Mouse (Mus musculus) CH12.LX (cell line): ENCODE data around the gene Keap1. TPM values are rescaled to one million over a fixed set of nuclear protein-coding genes. Genes with fewer than 3 reads are reported as not detected.

Source experiments
- DNase-seq: peaks from one replicate; pipeline ENCODE4 v3.0.0-alpha.2; 2013; ENCODE audit errors: extremely low read depth
- H3K27ac ChIP-seq: 2 replicates; pipeline ENCODE4 v1.5.1; 2012; ENCODE audit warnings: low read depth, mild to moderate bottlenecking, control low read depth, moderate library complexity; ENCODE audit not compliant: insufficient read depth
- H3K27me3 ChIP-seq: replicated peaks from 2 replicates; pipeline ENCODE3; 2012; ENCODE audit warnings: inconsistent platforms
- H3K36me3 ChIP-seq, 2 experiments: replicated peaks in 1 of 2; 2 replicates each; pipeline versions ENCODE3 to v1.6.1; 2012; ENCODE audit warnings: inconsistent platforms in 1 of 2, low read length in 1 of 2, mild to moderate bottlenecking in 1 of 2, mixed read lengths in 1 of 2, moderate library complexity in 1 of 2; ENCODE audit not compliant: control insufficient read depth in 1 of 2, insufficient read depth in 1 of 2
- H3K4me1 ChIP-seq, 2 experiments: 2 replicates each; pipeline ENCODE4 v1.6.1; 2012; ENCODE audit warnings: inconsistent platforms in 1 of 2, moderate library complexity in 1 of 2; ENCODE audit not compliant: insufficient read depth in 2 of 2, control insufficient read depth in 1 of 2
- H3K4me2 ChIP-seq: 2 replicates; pipeline ENCODE4 v1.6.1; 2012; ENCODE audit warnings: low read depth, mild to moderate bottlenecking, control low read depth; ENCODE audit not compliant: poor library complexity, insufficient read depth, severe bottlenecking
- H3K4me3 ChIP-seq, 3 experiments: fragments of 150-350 bp in 1 of 3; sonication (generic) in 1 of 3; replicated peaks in 1 of 3; 2 replicates each; pipeline versions ENCODE3 to v1.5.1; 2011 to 2012; ENCODE audit warnings: low read depth in 2 of 3, low read length in 2 of 3, mild to moderate bottlenecking in 2 of 3, moderate library complexity in 2 of 3, control low read depth in 1 of 3, improper control_type of control experiment in 1 of 3, inconsistent platforms in 1 of 3, mixed read lengths in 1 of 3; ENCODE audit not compliant: poor library complexity in 1 of 3
- H3K79me2 ChIP-seq: replicated peaks from 2 replicates; pipeline ENCODE4 v1.6.1; 2012; ENCODE audit warnings: mild to moderate bottlenecking, moderate library complexity; ENCODE audit not compliant: control insufficient read depth, poor library complexity, insufficient read depth, severe bottlenecking; ENCODE audit errors: extremely low read depth
- H3K9ac ChIP-seq: 2 replicates; pipeline ENCODE4 v1.6.1; 2012; ENCODE audit warnings: low read depth, mild to moderate bottlenecking, control low read depth, moderate library complexity; ENCODE audit not compliant: insufficient read depth
- H3K9me3 ChIP-seq: replicated peaks from 2 replicates; pipeline ENCODE3; 2012; ENCODE audit warnings: low read length, inconsistent platforms, mixed read lengths
- CHD2 ChIP-seq: IDR thresholded peaks from 2 replicates; pipeline ENCODE4 v1.6.1; 2011; ENCODE audit warnings: low read length, improper control_type of control experiment
- CTCF ChIP-seq, 2 experiments: IDR thresholded peaks in 1 of 2; conservative IDR thresholded peaks in 1 of 2; 2 replicates each; pipeline ENCODE4 v1.5.1; 2011 to 2012; ENCODE audit warnings: low read depth in 2 of 2, low read length in 2 of 2, improper control_type of control experiment in 1 of 2, inconsistent platforms in 1 of 2, mild to moderate bottlenecking in 1 of 2, moderate library complexity in 1 of 2
- E2F4 ChIP-seq: IDR thresholded peaks from 2 replicates; pipeline ENCODE4 v1.6.1; 2011; ENCODE audit warnings: low read depth, low read length, improper control_type of control experiment; ENCODE audit not compliant: insufficient replicate concordance
- EP300 ChIP-seq: IDR thresholded peaks from 2 replicates; pipeline ENCODE4 v1.6.1; 2011; ENCODE audit warnings: low read length, improper control_type of control experiment
- ETS1 ChIP-seq: conservative IDR thresholded peaks from 2 replicates; pipeline ENCODE4 v1.6.1; 2012; ENCODE audit warnings: low read depth, mild to moderate bottlenecking, inconsistent platforms, low read length, improper control_type of control experiment, moderate library complexity
- KAT2A ChIP-seq: IDR thresholded peaks from 2 replicates; pipeline ENCODE4 v1.6.1; 2012; ENCODE audit warnings: low read length, improper control_type of control experiment, inconsistent platforms; ENCODE audit not compliant: insufficient replicate concordance
- MEF2A ChIP-seq: IDR thresholded peaks from 2 replicates; pipeline ENCODE4 v1.6.1; 2014; ENCODE audit warnings: low read depth, mild to moderate bottlenecking, inconsistent platforms, low read length, improper control_type of control experiment, borderline replicate concordance
- MXI1 ChIP-seq: IDR thresholded peaks from 2 replicates; pipeline ENCODE4 v1.6.1; 2011; ENCODE audit warnings: mild to moderate bottlenecking, low read depth, low read length, improper control_type of control experiment
- MYC ChIP-seq: IDR thresholded peaks from 2 replicates; pipeline ENCODE4 v1.6.1; 2011; ENCODE audit warnings: low read depth, mild to moderate bottlenecking, improper control_type of control experiment, low read length
- NELFE ChIP-seq: IDR thresholded peaks from 2 replicates; pipeline ENCODE4 v1.6.1; 2011; ENCODE audit warnings: low read depth, low read length, improper control_type of control experiment
- NRF1 ChIP-seq: IDR thresholded peaks from 2 replicates; pipeline ENCODE4 v1.6.1; 2014; ENCODE audit warnings: low read depth, mild to moderate bottlenecking, inconsistent platforms, low read length, improper control_type of control experiment, moderate library complexity
- SMC3 ChIP-seq: IDR thresholded peaks from 2 replicates; pipeline ENCODE4 v1.6.1; 2011; ENCODE audit warnings: low read depth, low read length, improper control_type of control experiment
- TBP ChIP-seq: conservative IDR thresholded peaks from 2 replicates; pipeline ENCODE4 v1.6.1; 2011; ENCODE audit warnings: low read depth, low read length, improper control_type of control experiment
- UBTF ChIP-seq: IDR thresholded peaks from 2 replicates; pipeline ENCODE4 v1.6.1; 2012; ENCODE audit warnings: low read depth, mild to moderate bottlenecking, inconsistent platforms, low read length, improper control_type of control experiment, moderate library complexity
- USF2 ChIP-seq: conservative IDR thresholded peaks from 2 replicates; pipeline ENCODE4 v1.6.1; 2011; ENCODE audit warnings: low read depth, low read length, improper control_type of control experiment
- ZNF384 ChIP-seq: IDR thresholded peaks from 2 replicates; pipeline ENCODE4 v1.6.1; 2012; ENCODE audit warnings: low read depth, low read length, improper control_type of control experiment, inconsistent platforms
- dilution Hi-C: fragments of 300-500 bp; cut with MboI; formaldehyde crosslinking; loops from 2 replicates; pipeline ENCODE4 v1.14.3; 2020; ENCODE audit warnings: low sequenced_read_pairs; ENCODE audit not compliant: extremely low pct_unique_long_range_greater_than_20kb, extremely low pct_ligation_motif_present
- in situ Hi-C: fragments of 300-500 bp; cut with MboI; formaldehyde crosslinking; loops from 3 replicates; pipeline ENCODE4 v1.14.3; 2019; ENCODE audit warnings: low sequenced_read_pairs, low pct_ligation_motif_present, low pct_unique_long_range_greater_than_20kb, mixed read lengths
- polyA plus RNA-seq: library from polyadenylated mRNA; unstranded; fragments of >175 nt; gene quantifications from 2 replicates; pipeline ENCODE4 v1.2.1, GENCODE M21; 2012; ENCODE audit warnings: low read depth; ENCODE audit not compliant: insufficient read length
- total RNA-seq, 2 experiments: library from RNA; depleted of rRNA; stranded (reverse); fragments of 300-350 nt in 1 of 2; fragments of >200 nt in 1 of 2; gene quantifications; 2 replicates each; pipeline ENCODE4 v1.2.3; 2012 to 2014

Gene Keap1
- total and polyA plus RNA-seq, 3 experiments, result 18.4 to 41.7 (median 31.2) TPM

DNA sequence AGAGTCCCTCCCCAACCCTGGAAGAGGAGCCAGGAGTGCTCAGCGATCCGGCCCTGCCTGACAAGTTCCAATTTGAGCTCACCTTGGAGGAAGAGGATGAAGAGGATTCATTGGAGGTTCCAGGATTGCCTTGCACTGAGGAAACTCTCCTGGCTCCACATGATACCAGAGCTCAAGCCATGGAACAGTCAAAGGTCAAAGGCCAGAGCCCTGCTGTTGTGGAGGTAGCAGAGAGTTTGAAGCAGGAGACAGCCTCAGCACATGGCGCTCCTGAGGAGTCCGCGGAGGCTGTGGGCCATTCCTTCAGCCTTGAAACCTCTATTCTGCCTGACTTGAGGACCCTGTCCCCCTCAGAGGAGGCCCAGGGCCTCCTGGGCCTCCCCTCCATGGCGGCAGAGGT is 28.3 kb downstream of the Keap1 start:
- in situ Hi-C loops, result no loop called here
- H3K4me2 ChIP-seq, result no peak overlapping the region
- dilution Hi-C loops, result no loop called here

DNA sequence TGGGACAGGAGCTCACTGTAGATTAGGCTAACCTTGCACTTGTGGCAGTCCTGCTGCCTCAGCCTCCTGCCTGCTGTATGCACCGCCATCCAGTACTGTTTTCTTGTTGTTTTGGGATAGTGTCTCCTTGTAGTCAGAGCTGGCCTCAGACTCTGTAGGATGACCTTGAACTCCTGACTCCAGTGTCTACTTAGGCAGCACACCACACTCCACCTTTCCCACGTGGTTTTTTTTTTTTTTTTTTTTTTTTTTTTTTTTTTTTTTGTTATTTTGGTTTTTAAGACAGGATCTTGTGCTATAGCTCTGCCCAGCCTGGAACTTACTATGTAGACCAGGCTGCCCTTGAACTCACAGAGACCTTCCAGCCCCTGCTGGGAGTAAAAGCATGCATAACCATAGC is 30.5 kb downstream of the Keap1 start:
- H3K36me3 ChIP-seq, result peaks cover 48 to 80% of the 10 kb centered on the region in 2 experiments
- no peak overlapping the region for H3K9ac ChIP-seq
- dilution Hi-C loops (no loop called here), in situ Hi-C loops (no loop called here)
- H3K27ac ChIP-seq, result no peak overlapping the region
- TF ChIP-seq ZNF384 (peak; percentile 34; the same call in 1 of the 2 replicates), EP300 (no peak), MYC (no peak)
- H3K79me2 ChIP-seq, result no peaks in the 10 kb centered on the region
- no peak overlapping the region for H3K4me2 ChIP-seq
- H3K4me3 ChIP-seq, result no peak overlapping the region
- H3K9me3 ChIP-seq, result no peaks in the 10 kb centered on the region
- peaks cover 10 to 58% of the 10 kb centered on the region in 2 experiments for H3K4me1 ChIP-seq
- H3K27me3 ChIP-seq, result no peaks in the 10 kb centered on the region
- no peak for DNase-seq

More for the DNA sequence above, 28.3 kb downstream of the Keap1 start:
- Histone ChIP-seq H3K27ac (no peak overlapping the region), H3K9me3 (no peaks in the 10 kb centered on the region), H3K4me3 (no peak overlapping the region), H3K9ac (no peak overlapping the region), H3K4me1 (peaks cover 0 to 40% of the 10 kb centered on the region in 2 experiments; a peak in 2 of 4 replicates), H3K27me3 (no peaks in the 10 kb centered on the region), H3K79me2 (no peaks in the 10 kb centered on the region), H3K36me3 (peaks cover 31 to 67% of the 10 kb centered on the region in 2 experiments)
- no peak for DNase-seq
- TF ChIP-seq MXI1 (no peak), USF2 (no peak), UBTF (no peak), NELFE (no peak), SMC3 (no peak), CHD2 (no peak), NRF1 (no peak), E2F4 (no peak), MYC (no peak), CTCF (conservative IDR thresholded peaks at IDR 0.05 in 1 of 2, IDR thresholded peaks at IDR 0.05 in 1 of 2; ENCODE audit: low read depth in 2 of 2, low read length in 2 of 2) (no peak), MEF2A (no peak), ETS1 (no peak), KAT2A (no peak)

DNA sequence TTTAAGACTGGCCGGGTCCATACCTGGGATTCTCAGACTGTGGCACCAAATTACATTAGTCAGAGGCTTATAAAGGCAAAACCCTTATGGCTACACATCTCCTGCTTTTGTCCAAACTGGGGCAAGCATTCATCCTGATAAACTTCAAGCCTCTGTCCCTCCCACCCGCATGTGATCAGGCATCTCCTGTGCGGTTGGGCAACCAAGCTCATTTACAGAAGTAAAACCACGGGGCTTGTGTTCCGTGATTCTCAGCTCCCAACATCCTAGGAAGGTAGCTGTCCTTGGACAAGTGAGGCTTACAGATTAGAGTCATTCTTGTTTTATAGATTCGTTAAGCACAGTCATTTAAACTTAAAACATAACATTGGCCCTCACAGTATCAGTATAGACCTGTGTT is 32.3 kb downstream of the Keap1 start:
- H3K36me3 ChIP-seq, result peaks cover 45 to 77% of the 10 kb centered on the region in 2 experiments
- H3K4me3 ChIP-seq, result no peak overlapping the region
- H3K79me2 ChIP-seq, result no peaks in the 10 kb centered on the region
- no peak for DNase-seq
- H3K4me2 ChIP-seq, result no peak overlapping the region
- no peak overlapping the region for H3K27ac ChIP-seq
- no peaks in the 10 kb centered on the region for H3K9me3 ChIP-seq
- no peak overlapping the region for H3K9ac ChIP-seq
- no peaks in the 10 kb centered on the region for H3K27me3 ChIP-seq
- TF ChIP-seq KAT2A (no peak), TBP (no peak), NELFE (no peak)
- TF ChIP-seq, all 38 proteins: peak for 0
- in situ Hi-C loops, result no loop called here
- H3K4me1 ChIP-seq, result peaks cover 13 to 56% of the 10 kb centered on the region in 2 experiments
- dilution Hi-C loops, result no loop called here
